Mouse (Mus musculus) kidney, adult 2 months (tissue): ENCODE measurements around the gene Glis2. TPM values are rescaled to one million over a fixed set of nuclear protein-coding genes. Genes with fewer than 3 reads are reported as not detected.

ENCODE experiments used
- DNase-seq: peaks from one replicate; pipeline ENCODE4 v3.0.0; 2021
- H3K27ac ChIP-seq: fragments of 200-500 bp; 2 replicates; pipeline ENCODE4 v1.5.1; 2012; ENCODE audit warnings: low read depth, low read length, control low read depth, inconsistent platforms; ENCODE audit not compliant: insufficient read depth
- H3K27me3 ChIP-seq: fragments of 200-500 bp; replicated peaks from 2 replicates; pipeline ENCODE4 v1.6.1; 2012; ENCODE audit warnings: mild to moderate bottlenecking, moderate library complexity, low read length, inconsistent platforms; ENCODE audit not compliant: control insufficient read depth, insufficient read depth
- H3K36me3 ChIP-seq: fragments of 200-500 bp; 2 replicates; pipeline ENCODE4 v1.6.1; 2012; ENCODE audit warnings: mild to moderate bottlenecking, moderate library complexity, low read length, inconsistent platforms; ENCODE audit not compliant: control insufficient read depth, insufficient read depth
- H3K4me1 ChIP-seq: fragments of 200-500 bp; 2 replicates; pipeline ENCODE4 v1.6.1; 2011; ENCODE audit warnings: low read length; ENCODE audit not compliant: control insufficient read depth, insufficient read depth
- H3K4me3 ChIP-seq: fragments of 200-500 bp; 2 replicates; pipeline ENCODE4 v1.5.1; 2011; ENCODE audit warnings: mild to moderate bottlenecking, low read depth, low read length, control low read depth; ENCODE audit not compliant: insufficient read depth
- CTCF ChIP-seq: fragments of 200-500 bp; conservative IDR thresholded peaks from 2 replicates; pipeline ENCODE4 v1.5.1; 2011; ENCODE audit warnings: low read depth, mild to moderate bottlenecking, control low read depth, low read length, moderate library complexity, mixed read lengths; ENCODE audit not compliant: insufficient read depth, insufficient read length
- POLR2A ChIP-seq: fragments of 200-500 bp; IDR thresholded peaks from one replicate; pipeline ENCODE4 v1.6.1; 2011; ENCODE audit warnings: low read depth, low read length, control low read depth
- WGBS: fragments of 180-500 bp; shearing (Covaris S2); methylation state at CpG from one replicate; pipeline ENCODE4 v1.1.7; 2018; 5-methylcytosine and 5-hydroxymethylcytosine counted together
- polyA plus RNA-seq: library from polyadenylated mRNA; depleted of rRNA; stranded (reverse); fragments of >200 nt; gene quantifications from 2 replicates; pipeline ENCODE4 v1.2.3, GENCODE M21; 2012

Gene Glis2
- polyA plus RNA-seq, 1 experiment: 210 TPM

GRCm38 (mm10) chr16:4648416-4649023, 54.0 kb downstream of the Glis2 start:
- Histone ChIP-seq H3K27me3 (no peaks in the 10 kb centered on the region), H3K27ac (no peak overlapping the region), H3K36me3 (no peaks in the 10 kb centered on the region), H3K4me1 (peaks cover 62% of the 10 kb centered on the region), H3K4me3 (no peak overlapping the region)
- DNase-seq: peak; percentile 86
- WGBS: 53% methylated on average over 28 of the region's 28 CpGs
- TF ChIP-seq CTCF: no peak

- H3K27ac ChIP-seq: no peak overlapping the region
- 78% methylated on average over 5 of the region's 5 CpGs for WGBS
Measured at GRCm38 (mm10) chr16:4649211-4649610, 54.7 kb downstream of the Glis2 start.

GRCm38 (mm10) chr16:4649692-4650091, 55.2 kb downstream of the Glis2 start:
- DNase-seq: no peak
- H3K27me3 ChIP-seq: no peaks in the 10 kb centered on the region
- peaks cover 63% of the 10 kb centered on the region for H3K4me1 ChIP-seq
- H3K36me3 ChIP-seq: no peaks in the 10 kb centered on the region
- TF ChIP-seq CTCF (no peak), POLR2A (no peak)
- 79% methylated on average over 11 of the region's 11 CpGs for WGBS
- no peak overlapping the region for H3K27ac ChIP-seq
- no peak overlapping the region for H3K4me3 ChIP-seq

More at GRCm38 (mm10) chr16:4649211-4649610, 54.7 kb downstream of the Glis2 start:
- Histone ChIP-seq H3K27me3 (no peaks in the 10 kb centered on the region), H3K4me3 (no peak overlapping the region), H3K36me3 (no peaks in the 10 kb centered on the region), H3K4me1 (peaks cover 63% of the 10 kb centered on the region)
- DNase-seq: no peak
- no peak for TF ChIP-seq CTCF
- no peak for TF ChIP-seq POLR2A

GRCm38 (mm10) chr16:4650161-4650560, 55.6 kb downstream of the Glis2 start:
- Histone ChIP-seq H3K36me3 (no peaks in the 10 kb centered on the region), H3K27ac (no peak overlapping the region), H3K27me3 (no peaks in the 10 kb centered on the region), H3K4me3 (no peak overlapping the region), H3K4me1 (peaks cover 62% of the 10 kb centered on the region)
- no peak for DNase-seq
- TF ChIP-seq POLR2A (no peak), CTCF (no peak)
- WGBS: 91% methylated on average over 3 of the region's 3 CpGs

GRCm38 (mm10) chr16:4651081-4651480, 56.6 kb downstream of the Glis2 start:
- Histone ChIP-seq H3K27ac (no peak overlapping the region), H3K4me3 (no peak overlapping the region), H3K4me1 (peaks cover 62% of the 10 kb centered on the region), H3K27me3 (no peaks in the 10 kb centered on the region), H3K36me3 (no peaks in the 10 kb centered on the region)
- TF ChIP-seq POLR2A: no peak
- TF ChIP-seq CTCF: no peak
- DNase-seq: no peak
- WGBS: 50% methylated on average over 1 of the region's 1 CpGs

- Histone ChIP-seq H3K27me3 (no peaks in the 10 kb centered on the region), H3K4me3 (no peak overlapping the region), H3K27ac (no peak overlapping the region), H3K36me3 (no peaks in the 10 kb centered on the region), H3K4me1 (peaks cover 62% of the 10 kb centered on the region)
- no peak for TF ChIP-seq CTCF
- TF ChIP-seq POLR2A: no peak
- WGBS: 86% methylated on average over 7 of the region's 7 CpGs
- no peak for DNase-seq
Measured at GRCm38 (mm10) chr16:4651624-4652023, 57.1 kb downstream of the Glis2 start.

- Histone ChIP-seq H3K27ac (peak overlapping the region; percentile 53), H3K4me1 (peaks cover 64% of the 10 kb centered on the region), H3K4me3 (no peak overlapping the region), H3K27me3 (no peaks in the 10 kb centered on the region), H3K36me3 (no peaks in the 10 kb centered on the region)
- no peak for TF ChIP-seq CTCF
- TF ChIP-seq POLR2A: no peak
- WGBS: 37% methylated on average over 4 of the region's 4 CpGs
- DNase-seq: peak; percentile 81
Measured at GRCm38 (mm10) chr16:4652707-4653416, 58.3 kb downstream of the Glis2 start.
